Mouse (Mus musculus) hindbrain, embryonic 11.5 days (tissue): ENCODE data around the gene Iqgap1. TPM values are rescaled to one million over a fixed set of nuclear protein-coding genes. Genes with fewer than 3 reads are reported as not detected.
A peak's percentile ranks its signal among the peaks of the same experiment; 100 is the strongest.
"Not testable (repeated sequence)": the region's sequence is repeated elsewhere in the genome, so short reads cannot be mapped to it uniquely, and the experiment has no call there.

ENCODE experiments used
- ATAC-seq: fragments of 200-750 bp; cut with Nextera tagmentation; 2 replicates; pipeline ENCODE4 v1.8.0; 2017; ENCODE audit warnings: mild to moderate bottlenecking, moderate TSS enrichment, moderate library complexity; ENCODE audit not compliant: low FRiP score
- DNase-seq: peaks from one replicate; pipeline ENCODE4 v3.0.0-alpha.2; 2015; ENCODE audit warnings: low spot score
- H3K27ac ChIP-seq: fragments of 300-500 bp; sonication (generic); 2 replicates; pipeline ENCODE4 v1.5.1; 2014; ENCODE audit warnings: mild to moderate bottlenecking, low read depth, low read length
- H3K27me3 ChIP-seq: fragments of 300-500 bp; sonication (generic); 2 replicates; pipeline ENCODE4 v1.6.1; 2014; ENCODE audit warnings: mild to moderate bottlenecking, low read length, moderate library complexity, mixed read lengths; ENCODE audit not compliant: control insufficient read depth, insufficient read depth
- H3K36me3 ChIP-seq: fragments of 300-500 bp; sonication (generic); 2 replicates; pipeline ENCODE4 v1.6.1; 2014; ENCODE audit warnings: mild to moderate bottlenecking, low read length, moderate library complexity, mixed read lengths; ENCODE audit not compliant: control insufficient read depth, insufficient read depth
- H3K4me1 ChIP-seq: fragments of 300-500 bp; sonication (generic); replicated peaks from 2 replicates; pipeline ENCODE4 v1.6.1; 2014; ENCODE audit warnings: low read length, mixed read lengths; ENCODE audit not compliant: control insufficient read depth, insufficient read depth
- H3K4me2 ChIP-seq: fragments of 300-500 bp; sonication (generic); replicated peaks from 2 replicates; pipeline ENCODE4 v1.6.1; 2014; ENCODE audit warnings: mild to moderate bottlenecking, low read depth, low read length
- H3K4me3 ChIP-seq: fragments of 300-500 bp; sonication (generic); 2 replicates; pipeline ENCODE4 v1.5.1; 2014; ENCODE audit warnings: low read depth, low read length
- H3K9ac ChIP-seq: fragments of 300-500 bp; sonication (generic); 2 replicates; pipeline ENCODE4 v1.6.1; 2014; ENCODE audit warnings: low read depth, low read length
- H3K9me3 ChIP-seq: fragments of 300-500 bp; sonication (generic); 2 replicates; pipeline ENCODE4 v1.6.1; 2016; ENCODE audit warnings: low read length; ENCODE audit not compliant: control insufficient read depth
- WGBS: fragments of 180-500 bp; shearing (Covaris S2); extraction: QIAGEN DNeasy Blood & Tissue Kit; methylation state at CpG from one replicate; pipeline ENCODE4 v1.1.7; 2014; 5-methylcytosine and 5-hydroxymethylcytosine counted together
- polyA plus RNA-seq: library from polyadenylated mRNA; unstranded; fragments of >200 nt; fragmentation: Nextera tagmentation; extraction: Ambion mirVana; gene quantifications from 2 replicates; pipeline ENCODE4 v1.2.1, GENCODE M21; 2014

Iqgap1 gene
- polyA plus RNA-seq, 1 experiment from 2014 or later = 29.1 TPM

GRCm38 (mm10) chr7:80839755-80840154, 14.0 kb upstream of the Iqgap1 start:
- no peak for ATAC-seq
- no peak for DNase-seq
- H3K27me3 ChIP-seq = no peaks in the 10 kb centered on the region
- H3K9ac ChIP-seq = no peak overlapping the region
- H3K4me1 ChIP-seq = no peaks in the 10 kb centered on the region
- no peak overlapping the region for H3K4me2 ChIP-seq
- H3K36me3 ChIP-seq = no peaks in the 10 kb centered on the region
- no peaks in the 10 kb centered on the region for H3K9me3 ChIP-seq
- no peak overlapping the region for H3K27ac ChIP-seq
- H3K4me3 ChIP-seq = no peak overlapping the region

GRCm38 (mm10) chr7:80838247-80838646, 12.5 kb upstream of the Iqgap1 start:
- Histone ChIP-seq H3K9me3 (no peaks in the 10 kb centered on the region), H3K27me3 (no peaks in the 10 kb centered on the region), H3K27ac (no peak overlapping the region), H3K4me3 (no peak overlapping the region), H3K4me2 (no peak overlapping the region), H3K36me3 (no peaks in the 10 kb centered on the region), H3K4me1 (no peaks in the 10 kb centered on the region), H3K9ac (no peak overlapping the region)
- DNase-seq (no peak), ATAC-seq (no peak)
- WGBS = 39% methylated on average over 7 of the region's 7 CpGs

DNA sequence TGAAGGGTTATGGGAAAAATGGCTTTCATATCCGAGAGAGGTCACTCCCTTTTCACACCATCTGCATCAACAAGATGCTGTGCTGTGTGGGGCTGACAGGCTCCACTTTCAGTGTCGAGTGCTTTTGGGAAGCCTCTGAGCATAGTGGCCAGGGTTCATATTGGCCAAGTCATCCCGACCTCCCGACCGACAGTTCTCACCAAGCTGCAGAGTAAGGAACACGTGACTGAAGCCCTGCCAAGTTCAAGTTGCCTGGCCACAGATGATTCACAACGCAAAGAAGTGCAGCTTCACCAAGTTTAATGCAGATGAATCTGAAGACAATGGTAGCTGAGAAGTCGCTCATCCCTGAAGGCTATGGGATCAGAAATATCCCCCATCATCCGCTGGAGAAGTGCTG, 12.0 kb upstream of the Iqgap1 start:
- Histone ChIP-seq H3K36me3 (no peaks in the 10 kb centered on the region), H3K27me3 (no peaks in the 10 kb centered on the region), H3K9me3 (no peaks in the 10 kb centered on the region), H3K4me2 (no peak overlapping the region), H3K4me3 (no peak overlapping the region), H3K27ac (no peak overlapping the region), H3K4me1 (no peaks in the 10 kb centered on the region), H3K9ac (no peak overlapping the region)
- 59% methylated on average over 9 of the region's 9 CpGs for WGBS
- DNase-seq (no peak), ATAC-seq (no peak)

DNA sequence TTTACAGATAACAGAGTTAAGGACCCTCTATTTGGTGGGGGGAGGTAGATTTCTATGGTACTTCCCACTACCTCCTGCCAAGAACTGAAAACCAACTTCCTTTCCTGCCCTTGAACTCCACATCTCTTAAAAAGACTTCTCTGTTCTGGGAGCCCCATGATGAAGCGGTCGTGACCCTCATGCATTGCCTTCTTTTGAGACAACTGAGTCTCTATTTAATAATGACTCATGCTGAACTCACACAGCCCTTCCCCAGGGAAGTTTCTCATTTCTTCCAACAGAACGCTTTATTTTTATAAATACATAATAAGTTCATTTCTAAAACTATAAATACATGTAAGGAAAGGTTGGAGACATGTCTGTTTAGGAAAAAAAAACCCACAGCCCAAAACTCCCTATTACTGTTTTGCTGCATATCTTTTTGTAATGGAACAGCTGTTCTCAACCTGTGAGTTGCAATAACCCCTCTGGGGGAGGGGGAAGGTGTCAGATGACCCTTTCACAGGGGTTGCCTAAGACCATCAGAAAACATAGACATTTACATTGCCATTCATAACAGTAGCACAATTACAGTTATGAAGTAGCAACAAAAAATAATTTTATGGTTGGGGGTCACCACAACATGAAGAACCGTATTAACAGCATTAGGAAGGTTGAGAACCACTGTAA, 10.3 kb upstream of the Iqgap1 start:
- Histone ChIP-seq H3K4me2 (no peak overlapping the region), H3K9me3 (no peaks in the 10 kb centered on the region), H3K4me3 (no peak overlapping the region), H3K27me3 (no peaks in the 10 kb centered on the region), H3K4me1 (no peaks in the 10 kb centered on the region), H3K27ac (no peak overlapping the region), H3K9ac (no peak overlapping the region), H3K36me3 (no peaks in the 10 kb centered on the region)
- ATAC-seq (no peak), DNase-seq (no peak)
- WGBS = 71% methylated on average over 4 of the region's 4 CpGs

DNA sequence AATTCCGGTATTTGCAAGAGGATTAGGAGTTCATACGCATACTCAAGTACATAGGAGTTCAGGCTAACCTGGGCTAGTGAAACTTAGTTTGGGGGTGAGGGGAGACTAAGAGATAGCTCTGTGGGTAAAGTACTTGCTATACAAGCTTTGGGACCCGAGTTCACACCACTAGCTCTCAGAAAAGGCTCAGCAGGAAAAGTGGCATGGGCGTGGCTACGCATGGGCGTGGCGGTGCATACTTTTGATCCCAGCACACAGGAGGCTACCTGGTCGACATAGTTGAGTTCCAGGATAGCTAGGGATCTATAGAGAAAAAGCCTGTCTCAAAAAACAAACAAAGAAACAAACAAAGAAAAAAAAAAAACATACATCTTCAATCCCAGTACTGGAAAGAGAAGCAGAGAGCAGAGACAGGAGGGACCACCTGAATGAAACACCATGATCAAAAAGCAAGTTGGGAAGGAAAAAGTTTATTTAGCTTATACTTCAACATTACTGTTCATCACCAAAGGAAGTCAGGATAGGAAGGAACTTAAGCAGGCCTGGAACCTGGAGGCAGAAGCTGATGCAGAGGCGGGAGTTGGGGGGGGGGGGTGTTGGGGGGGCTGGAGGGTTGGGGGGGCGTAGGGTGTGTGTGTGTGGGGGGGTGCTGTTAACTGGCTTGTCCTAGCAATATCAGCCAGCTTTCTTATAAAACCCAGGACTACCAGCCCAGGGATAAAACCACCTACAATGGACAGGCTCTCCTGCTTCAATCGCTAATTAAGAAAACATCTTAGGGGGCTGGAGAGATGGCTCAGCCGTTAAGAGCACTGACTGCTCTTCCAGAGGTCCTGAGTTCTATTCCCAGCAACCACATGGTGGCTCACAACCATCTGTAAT, 8.1 kb upstream of the Iqgap1 start:
- Histone ChIP-seq H3K4me1 (no peaks in the 10 kb centered on the region), H3K27me3 (no peaks in the 10 kb centered on the region), H3K9me3 (no peaks in the 10 kb centered on the region), H3K4me2 (no peak overlapping the region), H3K4me3 (no peak overlapping the region), H3K9ac (no peak overlapping the region), H3K36me3 (no peaks in the 10 kb centered on the region), H3K27ac (no peak overlapping the region)
- DNase-seq (peak; percentile 21), ATAC-seq (no peak)
- WGBS = 42% methylated on average over 11 of the region's 12 CpGs

DNA sequence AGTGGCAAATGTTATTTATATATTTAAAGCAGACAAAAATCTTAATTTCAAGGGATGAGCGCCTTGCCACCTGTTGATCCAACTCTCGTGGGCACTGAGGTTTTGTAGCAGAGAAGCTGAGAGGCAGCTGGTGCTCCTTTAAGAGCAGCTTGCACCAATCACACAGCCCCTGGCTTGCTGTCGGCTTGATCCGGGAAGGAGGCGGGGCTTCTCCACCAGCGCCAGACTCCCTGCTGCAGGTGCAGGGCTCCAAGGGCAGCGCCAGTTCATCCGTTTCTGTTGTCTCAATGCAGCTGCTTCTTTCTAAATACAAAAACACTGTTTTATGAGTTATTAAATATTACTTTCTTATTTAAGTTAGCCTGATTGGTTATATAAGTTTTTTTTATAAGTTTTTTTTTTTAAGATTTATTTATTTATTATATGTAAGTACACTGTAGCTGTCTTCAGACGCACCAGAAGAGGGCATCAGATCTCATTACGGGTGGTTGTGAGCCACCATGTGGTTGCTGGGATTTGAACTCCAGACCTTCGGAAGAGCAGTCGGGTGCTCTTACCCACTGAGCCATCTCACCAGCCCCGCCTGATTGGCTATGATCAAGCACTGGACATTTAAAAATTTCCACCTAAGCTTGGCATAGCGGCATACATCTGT, 7.3 kb upstream of the Iqgap1 start:
- WGBS = 14% methylated on average over 13 of the region's 14 CpGs
- H3K4me1 ChIP-seq, H3K4me3 ChIP-seq, H3K36me3 ChIP-seq, H3K9me3 ChIP-seq, H3K4me2 ChIP-seq, H3K27me3 ChIP-seq, H3K27ac ChIP-seq, H3K9ac ChIP-seq: not testable (repeated sequence)
- 0 out of 2 replicates have a peak, but pooled peaks have one; percentile 71 for ATAC-seq
- DNase-seq = peak; percentile 71

- no peaks in the 10 kb centered on the region for H3K9me3 ChIP-seq
- H3K4me3 ChIP-seq = no peak overlapping the region
- ATAC-seq = no peak
- no peak overlapping the region for H3K27ac ChIP-seq
- H3K9ac ChIP-seq = no peak overlapping the region
- H3K36me3 ChIP-seq = no peaks in the 10 kb centered on the region
- no peaks in the 10 kb centered on the region for H3K27me3 ChIP-seq
- H3K4me2 ChIP-seq = no peak overlapping the region
- DNase-seq = no peak
- 53% methylated on average over 4 of the region's 4 CpGs for WGBS
- no peaks in the 10 kb centered on the region for H3K4me1 ChIP-seq
These were observed 6.4 kb upstream of the Iqgap1 start for GRCm38 (mm10) chr7:80832191-80832590.

- H3K4me2 ChIP-seq = no peak overlapping the region
- DNase-seq = no peak
- no peak for ATAC-seq
- 81% methylated on average over 15 of the region's 15 CpGs for WGBS
- no peak overlapping the region for H3K9ac ChIP-seq
- H3K36me3 ChIP-seq = no peaks in the 10 kb centered on the region
- no peaks in the 10 kb centered on the region for H3K4me1 ChIP-seq
- H3K27me3 ChIP-seq = no peaks in the 10 kb centered on the region
- H3K4me3 ChIP-seq = no peak overlapping the region
- H3K9me3 ChIP-seq = no peaks in the 10 kb centered on the region
- H3K27ac ChIP-seq = no peak overlapping the region
These were observed 4.5 kb upstream of the Iqgap1 start for GRCm38 (mm10) chr7:80830193-80830803.
